Mouse (Mus musculus) v-Abl transformed pro-B cells (cell line): ENCODE results near the gene Nfkbia.

Experiments used
- in situ Hi-C, 2 experiments: fragments of 400-800 bp; cut with MboI; formaldehyde crosslinking; loops; one replicate each; pipeline ENCODE4 v1.15.1; 2025; ENCODE audit not compliant: unreplicated experiment in 2 of 2

The Nfkbia gene

GRCm38 (mm10) chr12:55470442-55470841 lies 22.0 kb downstream of the Nfkbia start:
- in situ Hi-C loops = no loop called here

GRCm38 (mm10) chr12:55467331-55468180 lies 24.9 kb downstream of the Nfkbia start:
- in situ Hi-C loops = no loop called here

- in situ Hi-C loops = no loop called here
Measured at GRCm38 (mm10) chr12:55466816-55467215, 25.6 kb downstream of the Nfkbia start.

DNA sequence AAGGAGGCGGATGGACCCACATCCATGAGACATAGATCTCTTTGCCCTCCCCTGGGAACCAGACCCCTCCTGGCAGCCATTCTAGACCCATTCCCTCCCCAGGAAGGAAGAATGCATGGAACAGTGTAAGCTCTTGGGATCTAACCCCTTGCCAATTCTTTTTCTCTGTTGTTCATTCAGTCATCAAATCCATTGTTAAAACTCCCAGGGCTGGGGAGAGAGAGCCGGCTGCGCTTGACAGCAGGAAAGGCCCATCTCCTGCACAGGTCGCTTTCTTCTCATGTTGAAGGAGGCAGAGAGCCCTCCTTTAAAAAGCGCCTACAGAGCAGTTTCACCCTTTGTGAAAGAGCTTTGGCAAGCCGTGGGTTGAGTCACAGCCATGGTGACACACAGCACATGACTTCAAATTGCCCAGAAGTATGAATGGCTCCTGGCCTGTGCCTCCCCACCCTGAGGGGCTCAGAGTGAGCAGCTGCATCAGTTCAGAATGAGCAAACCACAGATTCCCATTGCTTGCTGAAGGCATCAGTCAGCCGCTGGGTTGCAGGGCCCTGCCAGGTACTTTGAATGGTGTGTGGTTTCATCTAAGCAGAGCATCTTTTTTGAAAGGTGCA lies 26.3 kb downstream of the Nfkbia start:
- in situ Hi-C loops = no loop called here

DNA sequence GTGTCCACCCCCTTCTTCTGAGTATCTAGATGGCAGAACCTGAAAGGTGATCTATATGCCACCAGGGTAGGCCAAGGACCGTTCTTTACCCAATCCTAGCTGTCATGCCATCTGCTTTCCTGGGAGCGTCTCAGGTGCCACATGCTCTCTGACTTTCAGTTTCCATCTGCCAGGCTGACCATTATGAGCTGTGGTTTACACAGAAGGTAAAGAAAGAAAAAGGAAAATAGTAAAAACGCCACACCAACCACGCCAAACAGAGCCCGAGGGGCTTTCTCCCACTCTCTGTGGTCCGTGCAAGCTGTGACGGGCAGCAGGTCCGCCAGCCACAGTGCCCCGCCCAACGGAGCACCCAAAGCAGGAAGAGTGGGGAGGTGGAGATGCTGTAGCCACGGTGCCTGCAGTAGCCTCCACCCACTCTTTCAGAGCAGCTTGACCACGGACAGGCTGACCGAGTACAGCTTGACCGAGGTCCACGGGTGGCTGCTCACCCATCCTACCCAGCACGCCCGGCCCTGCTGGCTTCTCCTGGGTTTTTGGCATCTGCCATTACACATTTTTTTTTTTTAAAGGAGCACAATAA lies 27.0 kb downstream of the Nfkbia start:
- in situ Hi-C loops = no loop called here

GRCm38 (mm10) chr12:55464846-55465361 lies 27.5 kb downstream of the Nfkbia start:
- in situ Hi-C loops = no loop called here

GRCm38 (mm10) chr12:55463992-55464845 lies 28.2 kb downstream of the Nfkbia start:
- in situ Hi-C loops = no loop called here

GRCm38 (mm10) chr12:55463087-55463486 lies 29.4 kb downstream of the Nfkbia start:
- in situ Hi-C loops = no loop called here

DNA sequence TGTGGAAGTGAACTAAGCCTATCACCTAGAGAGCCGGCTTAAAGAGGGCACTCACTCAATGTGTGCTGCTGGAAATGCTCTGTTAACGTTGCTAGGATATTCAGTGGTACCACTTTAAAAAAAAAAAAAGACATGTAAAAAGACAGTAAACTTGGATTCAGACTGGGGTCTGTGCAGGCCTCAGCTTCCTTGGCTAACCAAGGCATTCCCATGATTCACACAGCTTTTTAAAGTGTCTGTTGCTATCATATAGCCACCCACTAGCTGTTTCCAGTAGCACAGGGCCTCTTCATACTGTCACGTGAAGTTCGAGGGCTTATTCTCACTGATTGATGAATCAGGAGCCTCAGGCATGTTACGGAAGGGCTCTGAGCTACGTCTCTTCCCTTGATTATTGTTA lies 30.0 kb downstream of the Nfkbia start:
- in situ Hi-C loops = no loop called here

- in situ Hi-C loops = no loop called here
Measured at GRCm38 (mm10) chr12:55461767-55462166, 30.7 kb downstream of the Nfkbia start.

DNA sequence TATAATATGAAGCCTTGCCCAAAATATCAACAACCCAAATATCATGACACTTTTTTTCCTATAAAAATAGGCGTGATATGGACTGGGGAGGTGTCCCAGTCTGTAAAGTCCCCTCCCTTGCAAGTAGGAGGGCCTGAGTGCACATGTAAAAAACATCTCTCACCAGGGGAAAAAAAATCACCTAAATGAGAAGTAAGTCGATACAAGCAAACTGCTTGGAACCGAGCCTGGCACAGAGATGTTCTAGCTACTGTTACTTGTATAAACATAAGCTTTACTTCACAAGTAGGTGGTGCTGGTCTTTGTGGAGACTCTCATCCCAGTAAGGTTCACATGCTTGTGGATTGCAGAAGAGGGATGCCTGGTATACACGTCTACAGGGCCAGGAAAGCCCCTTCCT lies 31.5 kb downstream of the Nfkbia start:
- in situ Hi-C loops = no loop called here

GRCm38 (mm10) chr12:55459739-55460138 lies 32.7 kb downstream of the Nfkbia start:
- in situ Hi-C loops = loop anchor here in 1 of 2 experiments (5.0 kb wide), 1 partner anchor 33 kb away; the partner anchor contains the start of gene Nfkbia

GRCm38 (mm10) chr12:55456893-55457292 lies 35.6 kb downstream of the Nfkbia start:
- in situ Hi-C loops = loop anchor here in 1 of 2 experiments (5.0 kb wide), 1 partner anchor 35 kb away; the partner anchor contains the start of gene Nfkbia

GRCm38 (mm10) chr12:55456136-55456535 lies 36.3 kb downstream of the Nfkbia start:
- in situ Hi-C loops = loop anchor here in 1 of 2 experiments (5.0 kb wide), 1 partner anchor 36 kb away; the partner anchor contains the start of gene Nfkbia

DNA sequence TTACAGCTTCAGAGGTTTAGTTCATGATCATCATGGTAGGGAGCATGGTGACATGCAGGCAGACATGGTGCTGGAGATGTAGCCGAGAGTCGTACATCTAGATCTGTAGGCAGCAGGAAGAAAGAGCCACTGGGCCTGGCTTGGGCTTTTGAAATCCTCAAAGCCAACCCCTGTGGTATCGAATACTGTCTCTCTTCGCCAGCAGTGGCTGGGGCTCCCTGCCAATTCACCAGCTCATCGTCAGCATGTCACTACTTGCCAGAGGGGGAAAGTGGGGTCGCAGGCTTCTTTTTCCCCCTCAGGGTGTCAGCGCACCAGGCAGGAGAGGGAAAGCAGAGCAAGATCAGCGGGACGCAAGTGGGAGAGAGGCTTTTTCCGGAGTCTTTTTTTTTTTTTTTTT lies 37.2 kb downstream of the Nfkbia start:
- in situ Hi-C loops = loop anchor here in 1 of 2 experiments (5.0 kb wide), 1 partner anchor 37 kb away; the partner anchor contains the start of gene Nfkbia

DNA sequence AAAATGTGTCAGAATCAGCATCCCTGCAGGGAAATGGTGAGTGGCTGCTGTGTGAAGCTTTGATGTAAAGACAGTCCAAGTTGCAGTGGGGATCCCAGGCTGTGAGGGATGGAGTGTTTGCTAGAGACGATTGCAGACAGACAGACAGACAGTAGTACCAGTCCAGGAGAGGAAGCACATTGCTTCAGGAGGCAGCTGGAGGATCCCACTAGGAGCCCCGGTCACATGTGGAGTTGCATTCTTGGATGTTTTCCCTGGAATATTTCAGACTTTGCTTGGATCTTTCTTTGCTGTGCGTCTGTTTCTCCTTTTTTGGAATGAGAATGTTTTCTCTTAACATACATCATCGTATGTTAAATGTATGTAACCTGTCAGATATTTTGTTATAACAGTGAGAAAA lies 38.5 kb downstream of the Nfkbia start:
- in situ Hi-C loops = no loop called here

- in situ Hi-C loops = no loop called here
Measured at GRCm38 (mm10) chr12:55452839-55453238, 39.6 kb downstream of the Nfkbia start.

DNA sequence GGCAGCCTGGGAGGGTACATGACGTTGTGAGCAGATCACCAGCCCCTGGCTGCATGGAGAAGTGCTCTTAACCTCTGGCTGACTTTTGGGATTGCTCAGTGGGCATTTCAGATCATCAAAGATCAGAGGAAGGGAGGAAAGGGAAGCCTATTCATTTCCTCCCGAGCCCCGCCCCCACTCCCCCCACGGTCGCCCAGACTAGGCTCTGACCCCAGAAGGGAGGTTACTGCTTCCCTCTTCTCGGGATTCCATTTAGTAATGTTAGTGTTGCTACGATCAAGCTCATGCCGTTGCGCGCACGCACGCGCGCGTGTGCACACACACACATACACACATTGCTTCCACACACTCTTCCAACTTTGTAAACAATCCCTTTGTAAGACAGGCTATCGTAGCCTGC lies 42.0 kb downstream of the Nfkbia start:
- in situ Hi-C loops = no loop called here

DNA sequence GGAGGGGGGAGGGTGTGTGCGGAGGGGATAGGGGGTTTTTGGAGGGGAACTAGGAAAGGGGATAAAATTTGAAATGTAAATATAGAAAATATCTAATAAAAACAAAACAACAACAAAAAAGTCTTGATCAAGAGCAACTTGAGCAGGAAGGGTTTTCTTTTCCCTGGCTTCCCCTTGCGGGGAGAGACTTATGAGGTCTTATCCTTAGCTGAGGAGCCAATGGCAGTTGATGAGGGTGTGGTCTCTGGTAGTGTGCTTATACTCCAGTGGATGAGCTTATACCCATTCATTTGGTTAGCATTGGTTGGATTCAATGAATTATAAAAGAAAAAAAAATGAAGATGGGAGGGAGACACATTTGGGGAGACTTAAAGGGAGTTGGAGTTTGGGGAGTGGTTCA lies 43.4 kb downstream of the Nfkbia start:
- in situ Hi-C loops = no loop called here

DNA sequence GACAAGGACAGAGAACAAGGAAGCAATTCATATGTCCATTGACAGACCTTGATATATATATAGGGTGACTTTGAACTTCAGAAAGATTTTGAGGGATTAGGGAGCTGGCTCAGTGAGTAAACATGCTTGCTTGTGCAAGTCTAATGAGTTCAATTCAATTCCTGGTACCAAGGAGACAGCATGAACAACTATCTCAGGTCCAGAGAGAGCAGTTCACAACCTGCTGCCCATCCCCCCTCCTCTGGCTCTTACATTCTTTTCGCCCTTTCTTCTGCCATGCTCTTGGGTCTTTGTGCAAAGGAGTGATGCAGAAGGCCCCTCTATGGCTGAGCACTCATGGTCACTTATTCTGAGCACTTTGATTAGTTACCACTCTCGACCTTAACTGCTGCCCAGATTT lies 44.0 kb downstream of the Nfkbia start:
- in situ Hi-C loops = no loop called here
